Mouse (Mus musculus) embryonic fibroblast, embryonic 13.5 days (primary cell): Measurements from ENCODE around the gene Sardh.

ENCODE experiments used
- CTCF ChIP-seq: IDR thresholded peaks from 2 replicates; pipeline ENCODE4 v1.5.1; 2011; ENCODE audit warnings: mild to moderate bottlenecking, control low read depth, low read length, moderate library complexity, borderline replicate concordance; ENCODE audit not compliant: insufficient read depth
- POLR2A ChIP-seq: IDR thresholded peaks from 2 replicates; pipeline ENCODE4 v1.6.1; 2011; ENCODE audit warnings: low read depth, mild to moderate bottlenecking, control low read depth, low read length, moderate library complexity

- TF ChIP-seq POLR2A, result no peak
- TF ChIP-seq CTCF, result no peak
These were observed 91.5 kb downstream of the Sardh start for GRCm38 (mm10) chr2:27156596-27156995.
